In genomic region chr6:5509303-5509702, GRCm38 (mm10) we compare ENCODE assay signal across 9 mouse cellular contexts. TPM values are rescaled to one million over a fixed set of nuclear protein-coding genes. Genes with fewer than 3 reads are reported as not detected.
DNase-seq lines count a peak whose midpoint lies in the region; ATAC-seq and TF ChIP-seq lines count a peak whose summit lies in the region.
"Had no signal": no experiment of that assay in that cellular context is flagged by ENCODE, and none has a peak within 500 bp of the region (broad histone marks: within the 10 kb centered on the region; RNA-seq: fewer than 3 reads in every experiment).

No protein-coding gene starts in this region.

- no peak for TF ChIP-seq POLR2A in liver, adult 2 months (IDR thresholded peaks at IDR 0.05; ENCODE audit: extremely low read depth, insufficient read depth, low read length)

- no peaks in the 10 kb centered on the region for H3K9me3 ChIP-seq in liver, embryonic 12.5 days (replicated peaks)
- H3K9me3 ChIP-seq in kidney, embryonic 14.5 days (ENCODE audit: control insufficient read depth, low read length): no peaks in the 10 kb centered on the region
- H3K9me3 ChIP-seq in midbrain, embryonic 14.5 days (ENCODE audit: control insufficient read depth, low read length): no peaks in the 10 kb centered on the region
- no peaks in the 10 kb centered on the region for H3K9me3 ChIP-seq in hindbrain, embryonic 12.5 days (replicated peaks)
- H3K9me3 ChIP-seq: neural tube, embryonic 12.5 days had no signal

- H3K79me2 ChIP-seq in liver, adult 2 months (ENCODE audit: control insufficient read depth, insufficient read depth, low read length): no peaks in the 10 kb centered on the region

- H3K27me3 ChIP-seq in liver, adult 2 months (ENCODE audit: control insufficient read depth, insufficient read depth, low read length): no peaks in the 10 kb centered on the region
- no peaks in the 10 kb centered on the region for H3K27me3 ChIP-seq in liver, embryonic 12.5 days (replicated peaks)
- H3K27me3 ChIP-seq in kidney, embryonic 14.5 days (ENCODE audit: control insufficient read depth, insufficient read depth, low read length): no peaks in the 10 kb centered on the region
- no peaks in the 10 kb centered on the region for H3K27me3 ChIP-seq in midbrain, embryonic 14.5 days (ENCODE audit: control insufficient read depth, insufficient read depth, low read length)
- no peaks in the 10 kb centered on the region for H3K27me3 ChIP-seq in hindbrain, embryonic 12.5 days
- H3K27me3 ChIP-seq: neural tube, embryonic 12.5 days had no signal

- no peak overlapping the region for H3K4me3 ChIP-seq in liver, adult 2 months (ENCODE audit: insufficient read depth, low read depth, low read length)
- H3K4me3 ChIP-seq in liver, embryonic 12.5 days: no peak overlapping the region
- no peak overlapping the region for H3K4me3 ChIP-seq in kidney, embryonic 14.5 days (ENCODE audit: low read length)
- H3K4me3 ChIP-seq in midbrain, embryonic 14.5 days (replicated peaks; ENCODE audit: low read depth, low read length): no peak overlapping the region
- H3K4me3 ChIP-seq in hindbrain, embryonic 12.5 days: no peak overlapping the region
- H3K4me3 ChIP-seq: neural tube, embryonic 12.5 days had no signal

- H3K36me3 ChIP-seq in liver, adult 2 months (ENCODE audit: control insufficient read depth, insufficient read depth, low read length): no peaks in the 10 kb centered on the region
- H3K36me3 ChIP-seq in liver, embryonic 12.5 days: no peaks in the 10 kb centered on the region
- H3K36me3 ChIP-seq in kidney, embryonic 14.5 days (ENCODE audit: control insufficient read depth, insufficient read depth, low read length): no peaks in the 10 kb centered on the region
- no peaks in the 10 kb centered on the region for H3K36me3 ChIP-seq in midbrain, embryonic 14.5 days (ENCODE audit: control insufficient read depth, insufficient read depth, low read length)
- no peaks in the 10 kb centered on the region for H3K36me3 ChIP-seq in hindbrain, embryonic 12.5 days
- H3K36me3 ChIP-seq: neural tube, embryonic 12.5 days had no signal

- peak overlapping the region; percentile 29; the same call in 1 of the 2 replicates for H3K27ac ChIP-seq in liver, adult 2 months (replicated peaks; ENCODE audit: insufficient read depth, low read depth, low read length)
- no peak overlapping the region for H3K27ac ChIP-seq in liver, embryonic 12.5 days
- H3K27ac ChIP-seq in kidney, embryonic 14.5 days (ENCODE audit: low read depth, low read length): peak overlapping the region; percentile 62; the same call in 1 of the 2 replicates
- no peak overlapping the region for H3K27ac ChIP-seq in midbrain, embryonic 14.5 days (replicated peaks; ENCODE audit: low read depth, low read length)
- no peak overlapping the region for H3K27ac ChIP-seq in hindbrain, embryonic 12.5 days
- H3K27ac ChIP-seq: neural tube, embryonic 12.5 days had no signal

- no peak overlapping the region for H3K9ac ChIP-seq in liver, adult 2 months (ENCODE audit: low read depth, low read length)
- no peak overlapping the region for H3K9ac ChIP-seq in liver, embryonic 12.5 days
- H3K9ac ChIP-seq in kidney, embryonic 14.5 days (ENCODE audit: low read depth, low read length): no peak overlapping the region
- H3K9ac ChIP-seq in midbrain, embryonic 14.5 days (replicated peaks; ENCODE audit: low read length): no peak overlapping the region
- H3K9ac ChIP-seq in hindbrain, embryonic 12.5 days: no peak overlapping the region
- H3K9ac ChIP-seq: neural tube, embryonic 12.5 days had no signal

- no peak for TF ChIP-seq CTCF in liver, adult 2 months (IDR thresholded peaks at IDR 0.05; ENCODE audit: low read depth, low read length)

- ATAC-seq in liver, embryonic 12.5 days: no peak
- ATAC-seq in kidney, embryonic 14.5 days (ENCODE audit: low FRiP score, low TSS enrichment): peak; percentile 51; the same call in 1 of the 2 replicates
- no peak for ATAC-seq in midbrain, embryonic 14.5 days (ENCODE audit: low FRiP score, low TSS enrichment)
- ATAC-seq in hindbrain, embryonic 12.5 days (ENCODE audit: low FRiP score): no peak

- 2% methylated on average over 5 of the region's 5 CpGs for WGBS in liver, adult 2 months
- 34% methylated on average over 5 of the region's 5 CpGs for WGBS in liver, embryonic 12.5 days (ENCODE audit: insufficient replicate concordance)
- 12% methylated on average over 5 of the region's 5 CpGs for WGBS in kidney, embryonic 14.5 days
- WGBS in midbrain, embryonic 14.5 days: 71% methylated on average over 5 of the region's 5 CpGs
- WGBS in hindbrain, embryonic 12.5 days: 65% methylated on average over 5 of the region's 5 CpGs

- peak; percentile 64 for DNase-seq in liver, adult 2 months (ENCODE audit: extremely low read depth, low read depth, low spot score)
- peak; percentile 57 to 61 for DNase-seq in heart, adult 9 months (ENCODE audit: low spot score in 2 of 2)
- peak; percentile 30 to 47 for DNase-seq in lung, postnatal 4 days
- no peak for DNase-seq in midbrain, embryonic 14.5 days
- no peak for DNase-seq in right cerebral cortex, postnatal 36 days (ENCODE audit: low spot score in 2 of 2)

- peaks cover 3% of the 10 kb centered on the region for H3K4me1 ChIP-seq in liver, adult 2 months (ENCODE audit: control insufficient read depth, insufficient read depth, low read length)
- H3K4me1 ChIP-seq in liver, embryonic 12.5 days: no peaks in the 10 kb centered on the region; the same call in 1 of the 2 replicates
- peaks cover 11% of the 10 kb centered on the region for H3K4me1 ChIP-seq in kidney, embryonic 14.5 days (ENCODE audit: control insufficient read depth, insufficient read depth, low read length)
- no peaks in the 10 kb centered on the region for H3K4me1 ChIP-seq in midbrain, embryonic 14.5 days (ENCODE audit: control insufficient read depth, insufficient read depth, low read length)
- H3K4me1 ChIP-seq in hindbrain, embryonic 12.5 days: no peaks in the 10 kb centered on the region
- H3K4me1 ChIP-seq: neural tube, embryonic 12.5 days had no signal

- no peak overlapping the region for H3K4me2 ChIP-seq in liver, embryonic 12.5 days
- no peak overlapping the region; the same call in 1 of the 2 replicates for H3K4me2 ChIP-seq in kidney, embryonic 14.5 days (replicated peaks; ENCODE audit: low read depth, low read length)
- H3K4me2 ChIP-seq in midbrain, embryonic 14.5 days (ENCODE audit: low read length): no peak overlapping the region
- no peak overlapping the region for H3K4me2 ChIP-seq in hindbrain, embryonic 12.5 days (replicated peaks)
- H3K4me2 ChIP-seq: neural tube, embryonic 12.5 days had no signal

RNA-seq across cellular contexts. Expression of gene Pdk4, which starts 13.2 kb away (rescaled TPM):
- 2.7 and 2.9 TPM in 2 replicates for total RNA-seq in liver, adult 2 months (2014; rRNA removed)
- polyA plus RNA-seq in liver, adult 2 months (2012; rRNA removed): 3.8 and 10.3 TPM in 2 replicates
- 2.0 and 2.4 TPM in 2 replicates for polyA plus RNA-seq in liver, embryonic 12.5 days (2016; fragmentation: Nextera tagmentation; extraction: Ambion mirVana)
- 1.3 and 3.6 TPM in 2 replicates for polyA plus RNA-seq in kidney, embryonic 14.5 days (2014; fragmentation: Nextera tagmentation; extraction: Ambion mirVana)
- polyA plus RNA-seq in midbrain, embryonic 14.5 days (2014; fragmentation: Nextera tagmentation; extraction: Ambion mirVana): 0.59 and 1.6 TPM in 2 replicates
- polyA plus RNA-seq in hindbrain, embryonic 12.5 days (2016; fragmentation: Nextera tagmentation; extraction: Ambion mirVana): 1.4 and 1.6 TPM in 2 replicates

Comparison
In these comparisons a context has a peak if more than half of its experiments do, and no peak if none do; other contexts are left out.
1. H3K27ac ChIP-seq: peak in liver, adult 2 months (single experiment) and kidney, embryonic 14.5 days (single experiment); none in liver, embryonic 12.5 days (single experiment), midbrain, embryonic 14.5 days (single experiment) and hindbrain, embryonic 12.5 days (single experiment).
2. DNase-seq: peak in liver, adult 2 months (single experiment), heart, adult 9 months (2 of 2) and lung, postnatal 4 days (2 of 2); none in midbrain, embryonic 14.5 days (single experiment) and right cerebral cortex, postnatal 36 days (0 of 2).